Mouse (Mus musculus) ovary, postnatal 36 days (tissue): ENCODE results near the gene Gemin2.
"Not testable (repeated sequence)": the region's sequence is repeated elsewhere in the genome, so short reads cannot be mapped to it uniquely, and the experiment has no call there.

ENCODE experiments used
- DNase-seq: peaks from one replicate; pipeline ENCODE4 v3.0.0; 2022; ENCODE audit warnings: low spot score, mixed read lengths

The Gemin2 gene

DNA sequence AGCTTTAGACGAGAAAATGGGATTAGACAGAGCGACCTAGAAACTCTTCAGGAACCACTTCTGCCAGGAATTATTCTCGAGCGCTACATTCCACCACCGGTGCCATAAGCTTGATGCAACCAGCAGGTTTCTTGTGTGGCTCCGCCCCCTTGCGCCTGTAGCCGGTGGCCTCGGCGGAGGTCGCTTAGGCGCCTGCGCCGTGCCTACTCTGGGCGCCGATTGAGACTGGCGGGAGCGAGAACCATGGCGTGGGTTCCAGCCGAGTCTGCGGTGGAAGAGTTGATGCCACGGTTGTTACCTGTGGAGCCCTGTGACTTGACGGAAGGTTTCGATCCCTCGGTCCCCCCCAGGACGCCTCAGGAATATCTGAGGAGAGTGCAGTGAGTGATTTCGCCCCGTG, at the start of gene Gemin2:
TSS of gene Gemin2 (plus strand) at position 160 of the 400 bp plus-strand sequence.
- peak; percentile 90 for DNase-seq

DNA sequence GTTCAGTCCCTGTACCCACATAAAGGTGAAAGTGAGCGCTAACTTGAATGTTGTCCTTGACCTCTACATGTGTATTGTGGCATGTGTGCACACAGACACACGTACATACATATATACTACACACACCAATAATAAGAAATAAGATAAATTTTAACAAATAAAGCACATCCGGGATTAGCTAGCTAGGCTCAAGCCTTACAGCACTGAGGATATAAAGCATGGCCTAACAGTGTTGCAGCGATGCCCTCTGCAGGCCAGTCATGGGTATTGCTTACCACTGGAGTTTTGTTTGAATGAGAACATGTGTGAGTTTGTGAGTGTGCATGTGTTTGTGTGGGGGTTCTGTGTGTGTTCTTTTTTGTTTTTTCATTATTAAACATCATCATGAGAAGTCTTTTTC, 48.6 kb upstream of the Gemin2 start:
- DNase-seq: no peak

DNA sequence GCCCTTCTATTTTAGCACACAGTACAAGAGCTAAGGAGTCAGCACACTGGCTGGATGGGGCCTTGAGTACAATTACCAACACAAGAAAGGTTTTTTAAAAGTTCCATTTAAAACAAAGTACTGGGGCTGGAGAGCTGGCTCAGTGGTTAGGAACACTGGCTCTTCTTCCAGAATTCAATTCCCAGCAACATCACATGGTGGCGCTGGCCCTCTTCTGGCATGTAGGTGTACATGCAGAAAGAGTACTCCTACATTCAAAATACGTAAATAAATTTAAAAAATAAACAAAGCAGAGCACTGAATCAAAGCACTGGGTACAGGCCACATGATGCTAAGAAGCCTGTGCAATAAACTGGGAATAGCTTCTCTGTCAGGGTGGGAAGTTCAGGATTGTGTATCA, 36.2 kb upstream of the Gemin2 start:
- DNase-seq: no peak

DNA sequence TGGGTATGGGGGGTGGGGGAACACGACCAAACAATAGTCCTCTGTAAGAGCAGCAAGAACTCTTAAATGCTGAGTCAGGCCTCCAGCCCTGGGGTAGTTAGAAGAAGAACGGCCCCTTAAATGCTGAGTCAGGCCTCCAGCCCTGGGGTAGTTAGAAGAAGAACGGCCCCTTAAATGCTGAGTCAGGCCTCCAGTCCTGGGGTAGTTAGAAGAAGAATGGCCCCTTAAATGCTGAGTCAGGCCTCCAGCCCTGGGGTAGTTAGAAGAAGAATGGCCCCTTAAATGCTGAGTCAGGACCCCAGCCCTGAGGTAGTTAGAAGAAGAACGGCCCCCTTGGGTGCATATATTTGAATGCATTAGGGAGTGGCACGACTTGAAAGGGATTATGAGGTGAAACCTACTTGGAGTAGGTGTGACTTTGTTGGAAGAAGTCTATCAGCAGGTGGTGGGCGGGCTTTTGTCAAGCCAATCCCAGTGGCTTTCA, 32.0 kb upstream of the Gemin2 start:
- DNase-seq: not testable (repeated sequence)

DNA sequence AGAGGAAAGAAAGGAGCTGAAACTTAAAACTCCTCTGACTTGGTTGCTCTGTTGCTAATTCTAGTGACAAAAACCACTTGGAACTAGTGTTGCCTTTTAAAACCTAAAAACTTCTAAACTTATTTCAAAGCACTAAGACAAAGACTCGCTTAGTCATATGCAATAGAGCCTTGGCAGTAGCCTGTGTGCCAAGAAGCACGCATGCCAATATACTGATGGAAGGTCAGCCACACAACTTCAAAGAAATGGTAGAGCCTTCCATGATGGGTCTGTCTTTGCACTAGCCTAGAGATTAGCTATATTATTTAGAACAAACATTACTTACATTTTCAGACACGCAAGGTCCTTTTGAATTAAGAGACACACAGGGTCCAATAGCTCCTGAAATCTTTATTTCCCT, 27.4 kb upstream of the Gemin2 start:
- no peak for DNase-seq

DNA sequence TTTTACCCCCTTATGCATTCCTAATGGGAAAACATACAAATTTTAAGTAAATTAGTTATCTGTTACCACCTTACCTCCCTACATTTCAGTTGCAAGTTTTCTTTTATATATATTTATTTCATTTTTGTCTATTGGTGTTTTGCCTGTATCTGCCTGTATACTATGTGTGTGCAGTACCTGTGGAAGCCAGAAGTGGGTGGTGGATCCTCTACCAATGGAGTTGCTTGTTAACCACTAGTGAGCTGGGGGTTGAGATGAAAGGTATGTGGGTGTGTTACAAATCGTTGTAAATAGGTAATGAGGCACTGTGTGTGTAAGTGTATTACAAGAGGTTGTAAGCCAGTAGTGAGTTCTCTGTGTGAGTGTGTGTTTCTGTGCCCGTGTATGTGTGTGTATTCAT, 2.7 kb upstream of the Gemin2 start:
- DNase-seq: no peak

DNA sequence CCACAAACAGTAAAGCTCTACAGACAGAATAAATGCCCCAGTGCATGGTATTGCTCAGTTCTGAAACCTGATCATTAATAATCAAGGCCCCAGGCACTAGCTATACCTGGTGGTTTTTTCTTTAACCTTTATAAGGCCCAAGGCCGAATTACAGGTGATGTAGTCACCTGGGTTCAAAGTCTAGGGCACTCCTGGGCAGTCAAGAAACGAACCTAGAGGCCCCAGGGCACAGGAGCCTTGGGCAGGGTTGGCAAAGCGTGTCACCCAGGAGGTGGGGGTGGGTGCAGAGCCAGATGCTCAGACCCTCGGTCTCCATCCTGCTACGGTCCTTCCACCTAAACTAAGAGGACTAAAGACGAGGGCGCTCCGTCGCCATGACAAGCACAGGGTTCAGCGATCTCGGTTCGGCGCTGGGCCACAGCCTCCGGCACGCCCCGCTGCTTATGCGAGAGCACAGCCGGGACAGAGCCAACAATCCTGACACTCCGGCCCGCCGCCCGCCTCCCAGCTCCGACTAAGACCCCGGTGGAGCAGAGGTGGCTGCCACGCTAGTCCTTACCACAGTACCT, 1.8 kb upstream of the Gemin2 start:
- DNase-seq: no peak

DNA sequence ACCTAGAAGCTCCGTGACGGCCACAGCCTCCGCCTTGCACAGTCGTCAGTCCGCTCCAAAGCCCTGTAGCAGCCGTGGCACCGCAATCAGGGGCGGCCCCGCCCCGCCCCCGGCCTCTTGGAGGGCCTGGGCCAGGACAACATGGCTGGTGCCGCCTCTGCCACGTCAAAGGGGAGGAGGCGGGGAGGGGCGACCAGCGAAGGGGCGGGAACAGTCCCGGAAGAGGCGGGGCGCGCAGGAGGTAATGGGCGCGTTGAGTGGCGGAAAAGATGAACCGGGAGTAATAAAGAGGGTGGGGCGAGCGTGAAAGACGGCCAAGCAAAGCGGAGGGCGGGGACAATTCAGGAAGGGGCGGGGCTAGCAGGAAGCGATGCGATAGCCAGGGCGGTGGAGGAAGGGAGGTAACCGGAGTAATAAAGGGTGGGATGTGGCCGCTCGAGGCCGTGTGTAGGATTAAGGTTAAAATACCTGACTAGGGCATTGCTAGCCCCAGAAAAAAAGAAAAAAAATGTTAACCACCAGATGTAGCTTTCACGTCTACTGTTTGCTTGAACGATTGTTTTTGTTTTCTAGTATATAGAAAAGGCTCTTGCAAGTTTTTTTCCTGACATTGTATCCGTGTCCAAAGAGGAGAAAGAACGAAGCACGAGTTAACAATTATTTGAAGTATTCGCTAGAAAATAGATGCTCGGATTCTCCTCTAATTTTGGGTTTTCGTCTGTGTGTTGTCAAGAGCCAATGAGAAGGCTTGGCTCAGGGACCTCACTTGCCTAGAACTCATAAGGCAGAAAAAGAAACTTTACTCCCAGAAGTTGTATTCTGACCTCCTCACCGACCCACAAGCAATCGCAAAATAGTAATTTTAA, 1.1 kb upstream of the Gemin2 start, which contains the start of gene Sec23a:
TSS of gene Sec23a (minus strand) at position 174 of the 866 bp plus-strand sequence.
- peak; percentile 99 for DNase-seq

DNA sequence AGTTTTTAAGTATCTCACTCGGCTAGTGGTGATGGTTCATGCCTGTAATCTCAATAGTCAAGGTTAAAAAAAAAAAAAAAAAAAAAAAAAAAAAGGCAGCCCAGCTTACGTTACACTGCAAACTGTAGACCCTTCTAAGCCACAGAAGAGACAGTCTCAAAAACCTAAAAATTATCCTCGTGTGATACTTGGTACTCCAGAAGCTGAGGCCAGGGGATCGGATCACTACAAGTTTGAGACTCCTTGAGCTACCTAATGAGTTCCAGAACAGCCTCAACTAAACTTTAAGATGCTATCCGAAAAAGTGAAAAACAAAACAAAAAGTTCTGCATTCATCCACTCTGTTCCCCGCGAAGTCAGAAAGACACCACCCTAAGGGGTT, 492 bp upstream of the Gemin2 start:
- DNase-seq: no peak

DNA sequence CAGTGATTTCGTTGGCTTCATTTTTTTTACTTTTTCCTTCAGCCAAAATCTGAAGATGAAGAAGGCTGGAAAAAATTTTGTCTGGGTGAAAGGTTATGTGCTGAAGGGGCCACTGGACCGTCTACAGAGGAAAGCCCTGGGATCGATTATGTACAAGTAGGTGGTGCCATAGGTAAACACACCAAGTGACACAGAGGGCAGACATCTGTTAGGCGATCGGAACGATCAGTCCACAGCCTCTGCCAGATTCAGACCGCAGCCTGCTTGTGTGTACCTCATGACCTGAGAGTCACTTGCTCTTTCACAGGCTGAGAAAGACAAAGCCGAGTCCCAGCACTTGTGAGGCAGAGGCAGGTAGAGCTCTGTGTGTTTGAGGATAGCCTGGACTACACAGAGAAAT, 4.8 kb downstream of the Gemin2 start:
- DNase-seq: no peak

DNA sequence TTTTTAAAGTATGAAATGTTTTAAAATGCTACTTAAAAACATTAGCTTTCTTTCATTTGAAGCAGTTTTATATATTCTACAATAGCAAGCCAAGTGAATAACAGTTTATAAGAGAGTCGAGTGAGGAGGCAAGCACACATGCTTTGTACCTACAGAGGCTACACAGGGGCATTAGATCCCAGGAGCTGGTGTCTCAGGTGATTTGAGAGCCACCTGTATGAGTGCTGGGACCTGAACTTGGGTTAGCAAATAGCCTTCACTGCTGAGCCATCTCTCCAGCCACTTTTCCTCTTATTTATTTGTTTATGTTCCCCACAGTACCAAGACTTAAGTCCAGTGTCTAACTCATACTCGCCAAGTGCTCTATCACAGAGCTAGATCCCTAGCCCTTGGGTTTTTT, 6.7 kb downstream of the Gemin2 start:
- DNase-seq: no peak

DNA sequence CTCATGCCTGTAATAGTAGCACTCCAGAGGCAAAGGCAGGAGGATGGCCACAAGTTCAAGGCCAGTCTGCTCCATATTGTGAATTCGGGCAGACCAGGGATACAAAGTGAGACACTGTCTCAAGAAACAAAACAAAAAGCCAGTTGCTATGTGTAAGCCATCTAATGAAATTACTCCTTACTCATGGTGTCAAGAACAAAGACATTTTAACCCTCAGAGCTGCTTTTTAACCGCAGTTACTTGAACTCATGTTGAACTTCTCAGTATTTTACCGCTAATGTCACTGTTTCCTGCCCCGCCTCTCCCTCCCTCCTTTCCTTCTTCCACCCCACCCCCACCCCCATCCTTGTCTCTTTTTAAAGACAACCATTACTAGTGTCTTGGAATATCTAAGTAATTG, 8.1 kb downstream of the Gemin2 start:
- no peak for DNase-seq

DNA sequence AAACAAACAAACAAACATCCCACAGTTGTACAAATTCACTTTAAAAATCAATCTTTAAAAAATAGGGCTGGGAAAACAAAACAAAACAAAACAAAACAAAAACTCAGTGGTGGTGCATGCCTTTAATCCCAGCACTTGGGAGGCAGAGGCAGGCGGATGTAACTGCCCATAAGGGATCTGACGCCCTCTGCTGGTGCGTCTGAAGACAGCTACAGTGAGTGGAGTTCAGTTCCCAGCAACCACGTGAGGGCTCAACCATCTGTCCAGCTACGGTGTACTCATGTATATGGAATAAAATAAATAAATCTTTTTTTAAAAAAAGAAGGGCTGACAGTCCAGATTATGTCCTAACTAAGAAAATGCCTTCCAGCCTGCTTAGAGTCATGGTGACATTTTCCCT, 18.9 kb downstream of the Gemin2 start:
- no peak for DNase-seq

DNA sequence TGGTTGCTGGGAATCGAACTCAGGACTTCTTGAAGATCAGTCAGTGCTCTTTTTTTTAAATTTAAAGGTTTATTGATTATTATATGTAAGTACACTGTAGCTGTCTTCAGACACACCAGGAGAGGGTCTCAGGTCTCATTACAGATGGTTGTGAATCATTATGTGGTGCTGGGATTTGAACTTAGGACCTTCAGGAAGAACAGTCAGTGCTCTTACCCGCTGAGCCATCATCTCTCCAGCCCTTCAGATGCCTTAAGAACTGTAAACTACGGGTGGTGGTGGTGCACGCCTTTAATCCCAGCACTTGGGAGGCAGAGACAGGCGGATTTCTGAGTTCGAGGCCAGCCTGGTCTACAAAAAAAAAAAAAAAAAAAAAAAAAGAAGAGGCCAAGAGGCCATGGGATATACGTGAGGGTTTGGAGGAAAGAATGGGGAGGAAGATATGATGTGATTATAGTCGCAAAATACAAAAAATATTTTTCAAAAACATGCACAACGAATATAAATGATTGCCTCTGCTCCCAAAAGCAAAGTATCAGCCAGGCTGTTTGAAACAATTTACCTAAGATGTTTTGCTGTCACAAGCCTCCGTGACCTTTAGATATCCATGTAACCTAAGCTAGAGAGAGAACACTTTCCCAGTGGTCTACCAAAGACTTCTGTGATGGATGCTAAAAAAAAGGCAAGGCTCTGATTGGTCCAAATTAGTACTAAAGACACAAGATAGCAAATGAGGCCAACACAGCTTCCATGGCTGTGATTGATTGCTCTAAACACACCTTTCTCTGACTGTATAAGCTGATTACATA, 26.2 kb downstream of the Gemin2 start:
- DNase-seq: no peak

DNA sequence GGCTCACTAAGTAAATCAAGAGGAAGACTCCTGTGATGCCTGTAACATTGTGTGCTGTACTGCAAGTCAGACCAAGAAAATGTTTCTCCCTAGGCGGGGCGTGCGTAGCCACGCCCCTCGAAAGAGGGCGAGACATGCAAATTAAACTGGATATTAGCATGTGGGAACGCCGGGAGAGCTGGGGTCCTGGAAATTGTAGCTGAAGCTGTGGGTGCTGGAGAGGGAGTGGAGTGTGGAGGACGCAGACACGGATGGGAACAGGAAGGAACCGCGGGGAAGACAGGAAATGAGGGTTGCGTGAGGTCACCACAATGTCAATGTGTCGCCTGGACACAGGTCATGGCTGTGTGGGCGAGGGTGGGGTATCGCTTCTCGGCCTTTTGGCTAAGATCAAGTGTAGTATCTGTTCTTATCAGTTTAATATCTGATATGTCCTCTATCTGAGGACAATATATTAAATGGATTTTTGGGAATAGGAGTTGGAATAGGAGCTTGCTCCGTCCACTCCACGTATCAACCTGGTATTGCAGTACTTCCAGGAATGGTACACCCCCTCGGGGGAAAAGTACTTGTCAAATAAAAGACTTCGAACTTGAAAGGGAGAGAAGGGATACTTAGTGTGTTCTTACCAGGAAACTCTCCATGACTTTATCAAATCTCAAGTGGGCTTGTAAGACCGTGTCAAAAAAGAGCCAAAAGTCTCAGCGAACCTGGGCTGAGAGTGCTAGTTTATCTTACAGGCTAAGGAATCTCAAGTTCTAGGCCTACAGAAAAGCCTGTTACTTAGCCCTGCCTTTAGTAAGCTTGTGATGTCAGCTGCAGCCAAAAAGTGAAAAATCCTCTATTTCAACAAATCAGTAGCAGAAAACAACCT, 27.0 kb downstream of the Gemin2 start:
- peak; percentile 44 for DNase-seq

DNA sequence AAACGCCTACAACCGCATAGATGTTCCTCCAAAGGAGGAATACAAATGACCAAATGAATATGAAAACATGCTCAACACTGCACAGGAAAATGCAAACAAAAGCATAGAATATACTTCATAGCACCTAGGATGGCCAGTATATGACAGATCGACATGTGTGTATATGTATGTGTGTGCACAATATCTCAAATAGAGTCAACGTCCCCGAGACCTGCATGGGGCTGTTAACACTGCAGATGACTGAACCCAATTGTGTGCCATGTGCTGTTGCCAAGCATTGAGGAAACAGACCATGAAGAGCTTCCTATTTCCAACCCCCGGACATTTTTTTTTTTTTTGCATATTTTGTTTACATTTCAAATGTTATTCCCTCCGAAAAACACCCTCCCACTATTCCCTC, 27.7 kb downstream of the Gemin2 start:
- no peak for DNase-seq

DNA sequence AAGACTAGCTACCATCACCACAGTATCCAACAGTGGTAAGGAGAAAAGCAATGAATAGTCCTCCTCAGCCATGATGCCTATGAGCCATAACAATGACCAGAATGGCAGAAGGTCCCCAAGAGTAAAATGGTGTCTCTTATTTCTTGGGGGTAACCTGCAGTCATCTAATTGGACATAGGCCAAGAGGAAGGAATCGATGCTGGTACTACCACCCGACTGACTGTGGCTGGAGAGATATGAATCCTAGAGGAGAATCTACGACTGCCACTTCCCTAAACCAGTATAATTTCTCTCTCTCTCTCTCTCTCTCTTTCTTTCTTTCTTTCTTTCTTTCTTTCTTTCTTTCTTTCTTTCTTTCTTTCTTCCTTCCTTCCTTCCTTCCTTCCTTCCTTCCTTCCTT, 39.3 kb downstream of the Gemin2 start:
- DNase-seq: no peak

DNA sequence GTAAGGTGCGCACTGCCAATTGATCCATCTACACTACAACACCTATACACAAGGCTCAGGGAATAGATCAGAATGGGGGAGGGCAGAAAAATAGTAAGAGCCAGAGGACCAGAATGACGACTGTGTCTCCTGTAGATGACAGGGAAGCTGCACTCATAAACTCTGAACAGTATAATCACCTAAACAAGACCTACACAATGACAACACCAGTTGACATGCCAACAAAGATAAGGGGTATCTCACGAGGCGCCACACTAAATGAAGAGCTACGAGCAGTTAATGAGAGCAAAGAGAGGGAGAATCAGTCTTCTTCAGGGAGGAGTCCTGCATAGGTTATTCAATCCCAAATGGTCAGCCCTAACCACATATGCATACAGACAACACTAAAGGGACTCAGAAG, 40.0 kb downstream of the Gemin2 start:
- DNase-seq: no peak

DNA sequence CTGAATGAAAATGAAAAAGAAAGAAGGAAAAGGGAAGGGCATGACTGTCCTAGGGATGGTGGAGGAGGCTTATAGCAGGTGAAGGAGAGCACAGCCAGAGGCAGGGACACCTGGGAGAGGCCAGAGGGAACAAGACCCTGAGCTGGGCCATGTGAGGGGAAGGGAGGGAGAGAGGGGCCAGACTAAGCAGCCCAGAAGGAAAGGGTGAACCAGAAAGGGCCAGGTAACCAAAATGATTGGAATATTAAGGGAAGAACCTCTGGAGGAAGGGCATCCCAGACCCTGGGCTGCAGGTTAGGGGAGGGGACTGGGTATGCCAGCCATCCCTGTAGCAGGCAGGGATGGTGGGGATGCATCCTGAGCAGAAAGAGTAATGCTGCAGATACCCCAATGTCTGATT, 40.8 kb downstream of the Gemin2 start:
- DNase-seq: no peak

DNA sequence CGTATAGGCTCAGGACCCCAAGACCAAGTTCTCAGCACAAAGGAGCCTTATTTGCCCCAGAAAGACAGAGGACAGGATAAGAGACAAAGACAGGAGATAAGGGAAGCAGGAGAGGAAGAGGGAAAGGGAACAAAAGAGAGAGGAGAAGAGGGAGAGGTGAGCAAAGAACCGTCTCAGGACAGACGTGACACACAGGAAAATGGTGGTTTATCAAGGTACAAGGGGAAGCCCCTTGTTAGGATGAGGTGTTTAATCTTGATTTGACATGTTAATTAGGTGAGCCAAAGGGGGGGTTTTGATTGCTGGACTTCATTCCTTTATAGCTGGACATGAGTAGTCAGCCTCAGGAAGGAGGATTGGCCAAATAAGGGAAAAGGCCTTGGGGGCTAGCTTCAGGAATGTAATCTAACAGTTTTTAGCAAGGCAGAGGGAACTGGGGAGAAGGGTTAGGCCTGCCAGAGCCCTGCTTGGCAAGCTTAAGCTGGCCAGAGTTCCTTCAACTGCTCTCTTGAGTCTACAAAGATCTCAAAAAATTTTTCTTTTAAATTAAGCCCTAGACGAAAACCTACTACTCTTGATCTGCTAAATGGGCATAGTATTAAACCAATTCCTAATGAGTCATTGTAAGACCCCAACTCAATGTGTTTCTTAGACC, 42.1 kb downstream of the Gemin2 start:
- DNase-seq: peak; percentile 24

DNA sequence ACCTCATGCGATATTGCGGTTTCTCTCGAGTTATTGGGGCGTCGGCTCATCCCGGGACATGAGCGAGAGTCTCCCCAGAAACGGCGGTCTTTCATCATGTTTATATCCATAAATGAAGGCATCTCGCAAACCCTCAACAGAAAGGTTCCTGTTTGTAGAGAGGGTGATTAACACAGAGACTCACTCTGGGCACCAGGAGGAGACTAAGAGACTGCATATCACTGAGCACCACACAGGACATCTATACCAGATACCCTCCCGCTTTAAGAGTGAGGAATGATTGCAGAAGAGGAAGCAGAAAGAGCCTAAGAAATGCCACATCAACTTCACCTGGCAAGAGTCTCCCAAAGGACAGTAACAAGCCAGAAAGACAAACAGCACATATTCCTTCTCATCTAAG, 43.0 kb downstream of the Gemin2 start:
- DNase-seq: no peak
